Mouse (Mus musculus) midbrain, embryonic 16.5 days (tissue): ENCODE measurements at regions not wholly inside any gene's neighbourhood (a gene's known extent, or its start where the extent isn't known, plus 50 kb on each side); places are given as distances from the start of the nearest gene placed in this dataset.

Experiments used
- ATAC-seq: fragments of 200-750 bp; cut with Nextera tagmentation; 2 replicates; pipeline ENCODE4 v1.8.0; 2017; ENCODE audit warnings: moderate TSS enrichment
- H3K27ac ChIP-seq: fragments of 300-500 bp; sonication (generic); 2 replicates; pipeline ENCODE4 v1.5.1; 2014; ENCODE audit warnings: mild to moderate bottlenecking, low read length, mixed read lengths
- H3K27me3 ChIP-seq: fragments of 300-500 bp; sonication (generic); 2 replicates; pipeline ENCODE4 v1.6.1; 2014; ENCODE audit warnings: low read depth, low read length, mixed read lengths; ENCODE audit not compliant: control insufficient read depth, insufficient read depth
- H3K36me3 ChIP-seq: fragments of 300-500 bp; sonication (generic); 2 replicates; pipeline ENCODE4 v1.6.1; 2014; ENCODE audit warnings: mild to moderate bottlenecking, low read length, moderate library complexity, mixed read lengths; ENCODE audit not compliant: control insufficient read depth, insufficient read depth
- H3K4me1 ChIP-seq: fragments of 300-500 bp; sonication (generic); 2 replicates; pipeline ENCODE4 v1.6.1; 2014; ENCODE audit warnings: mild to moderate bottlenecking, low read length, mixed read lengths; ENCODE audit not compliant: control insufficient read depth, insufficient read depth
- H3K4me2 ChIP-seq: fragments of 300-500 bp; sonication (generic); 2 replicates; pipeline ENCODE4 v1.6.1; 2014; ENCODE audit warnings: mild to moderate bottlenecking, low read length, mixed read lengths
- H3K4me3 ChIP-seq: fragments of 300-500 bp; sonication (generic); 2 replicates; pipeline ENCODE4 v1.5.1; 2014; ENCODE audit warnings: low read depth, mild to moderate bottlenecking, low read length, moderate library complexity, mixed read lengths
- H3K9ac ChIP-seq: fragments of 300-500 bp; sonication (generic); 2 replicates; pipeline ENCODE4 v1.6.1; 2014; ENCODE audit warnings: low read depth, low read length, mixed read lengths
- H3K9me3 ChIP-seq: fragments of 300-500 bp; sonication (generic); replicated peaks from 2 replicates; pipeline ENCODE4 v1.6.1; 2014; ENCODE audit warnings: mild to moderate bottlenecking, low read length, mixed read lengths; ENCODE audit not compliant: control insufficient read depth, poor library complexity, severe bottlenecking
- WGBS: fragments of 180-500 bp; shearing (Covaris S2); extraction: QIAGEN DNeasy Blood & Tissue Kit; methylation state at CpG from one replicate; pipeline ENCODE4 v1.1.7; 2014; 5-methylcytosine and 5-hydroxymethylcytosine counted together

DNA sequence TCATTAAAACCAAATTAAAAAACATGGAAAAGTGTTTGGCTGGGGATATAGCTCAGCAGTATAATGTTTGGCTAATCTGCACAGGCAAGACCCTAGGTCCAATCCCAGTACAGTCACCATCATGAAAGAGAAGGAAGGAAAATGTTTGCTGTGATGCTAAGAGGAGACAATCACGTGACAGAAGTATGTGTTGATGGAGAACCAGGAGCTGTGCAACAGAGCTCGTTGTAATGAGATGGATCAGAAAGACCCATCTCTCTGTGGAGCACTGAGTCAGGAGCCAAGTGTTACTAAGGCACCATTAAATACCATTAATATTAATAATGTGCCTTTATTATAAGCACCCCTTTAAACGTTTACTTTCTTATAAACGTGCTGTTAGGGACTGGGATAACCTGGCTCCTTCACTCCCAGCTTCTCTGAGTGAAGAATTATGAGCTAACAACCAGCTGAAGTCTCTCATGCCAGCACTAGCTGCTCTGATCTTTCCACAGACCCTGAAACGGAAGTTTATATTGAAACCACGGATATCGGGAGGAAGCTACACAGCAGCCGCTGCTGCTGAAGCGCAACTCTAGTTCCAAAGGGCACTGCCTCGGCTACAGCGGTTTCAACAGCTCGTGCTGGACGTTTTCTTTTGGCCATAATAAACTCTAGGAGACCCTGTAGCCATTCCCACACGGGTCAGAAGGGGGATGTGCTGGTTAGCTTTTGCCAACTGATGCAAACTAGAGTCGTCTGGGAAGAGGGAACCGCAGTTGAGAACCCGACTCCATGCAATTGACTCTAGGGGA, 167.7 kb downstream of the Tex36 start:
- no peaks in the 10 kb centered on the region for H3K9me3 ChIP-seq
- no peaks in the 10 kb centered on the region for H3K4me1 ChIP-seq
- H3K4me3 ChIP-seq = no peak overlapping the region
- 81% methylated on average over 17 of the region's 17 CpGs for WGBS
- no peak for ATAC-seq
- H3K36me3 ChIP-seq = no peaks in the 10 kb centered on the region
- no peak overlapping the region for H3K4me2 ChIP-seq
- no peaks in the 10 kb centered on the region for H3K27me3 ChIP-seq
- H3K9ac ChIP-seq = no peak overlapping the region
- no peak overlapping the region for H3K27ac ChIP-seq

DNA sequence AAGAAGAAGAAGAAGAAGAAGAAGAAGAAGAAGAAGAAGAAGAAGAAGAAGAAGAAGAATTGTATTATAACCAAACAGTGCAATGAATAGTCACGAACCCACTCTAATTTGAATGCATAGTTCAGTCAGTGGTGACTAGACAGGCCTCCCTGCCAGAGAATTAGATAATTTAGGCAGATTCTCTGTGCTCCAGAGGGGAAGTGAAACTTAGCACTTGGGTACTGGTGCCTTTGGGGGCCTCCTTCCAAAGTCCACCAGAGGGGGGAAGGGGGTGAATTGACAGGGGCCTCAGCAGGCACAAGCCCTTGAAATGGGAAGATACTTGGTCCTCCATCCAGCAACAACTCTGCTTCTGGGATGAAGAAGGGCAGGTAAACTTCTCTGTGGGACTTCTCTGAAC, 169.6 kb downstream of the Tex36 start:
- 92% methylated on average over 1 of the region's 1 CpGs for WGBS
- Histone ChIP-seq H3K27ac (no peak overlapping the region), H3K4me3 (no peak overlapping the region), H3K36me3 (no peaks in the 10 kb centered on the region), H3K4me1 (no peaks in the 10 kb centered on the region), H3K9ac (no peak overlapping the region), H3K9me3 (no peaks in the 10 kb centered on the region), H3K27me3 (no peaks in the 10 kb centered on the region), H3K4me2 (no peak overlapping the region)
- no peak for ATAC-seq

DNA sequence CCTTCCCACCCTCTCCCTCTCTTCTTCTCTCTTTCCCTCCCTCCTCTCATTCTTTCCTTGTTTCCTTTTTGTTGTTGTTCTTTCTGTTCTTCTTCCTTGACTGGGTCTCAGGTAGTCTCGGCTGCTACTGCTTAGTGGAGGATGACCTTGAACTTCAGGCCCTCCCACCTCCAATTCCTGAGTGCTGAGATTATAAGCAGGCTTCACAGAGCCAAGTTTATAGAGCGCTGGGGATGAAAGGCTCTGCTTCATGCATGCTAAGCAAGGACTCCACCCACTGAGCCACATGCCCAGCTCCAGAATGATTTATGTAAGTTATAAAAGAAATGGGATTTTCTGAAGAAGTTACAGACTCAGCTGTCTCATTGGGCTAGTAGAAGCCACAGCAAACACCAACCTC, 199.9 kb downstream of the Tex36 start:
- Histone ChIP-seq H3K9ac (no peak overlapping the region), H3K27me3 (no peaks in the 10 kb centered on the region), H3K4me2 (no peak overlapping the region), H3K27ac (no peak overlapping the region), H3K36me3 (no peaks in the 10 kb centered on the region), H3K4me1 (no peaks in the 10 kb centered on the region), H3K9me3 (no peaks in the 10 kb centered on the region), H3K4me3 (no peak overlapping the region)
- 54% methylated on average over 2 of the region's 2 CpGs for WGBS
- no peak for ATAC-seq

DNA sequence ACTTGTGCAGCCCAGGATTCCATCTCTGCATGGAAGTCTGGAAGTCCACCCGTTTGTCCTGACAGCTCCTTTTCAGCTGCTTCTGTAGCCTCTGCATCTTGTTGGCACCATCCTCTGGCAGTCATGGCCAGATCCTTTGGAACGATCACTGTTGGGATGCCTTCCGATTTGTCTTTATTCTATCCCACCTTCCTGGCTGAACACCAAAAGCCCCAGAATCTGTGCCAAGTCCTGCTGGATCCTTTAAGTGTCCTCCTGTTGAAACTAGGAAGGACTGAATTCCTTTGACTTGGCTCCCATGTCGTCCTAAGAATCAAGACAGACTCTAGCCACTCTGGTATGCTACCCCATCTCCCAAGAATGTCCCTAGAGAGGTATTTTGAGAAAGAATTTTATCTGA, 201.3 kb downstream of the Tex36 start:
- H3K27me3 ChIP-seq = no peaks in the 10 kb centered on the region
- no peak for ATAC-seq
- WGBS = 76% methylated on average over 4 of the region's 4 CpGs
- no peak overlapping the region for H3K9ac ChIP-seq
- no peaks in the 10 kb centered on the region for H3K36me3 ChIP-seq
- no peaks in the 10 kb centered on the region for H3K4me1 ChIP-seq
- no peaks in the 10 kb centered on the region for H3K9me3 ChIP-seq
- H3K27ac ChIP-seq = no peak overlapping the region
- no peak overlapping the region for H3K4me3 ChIP-seq
- no peak overlapping the region for H3K4me2 ChIP-seq

DNA sequence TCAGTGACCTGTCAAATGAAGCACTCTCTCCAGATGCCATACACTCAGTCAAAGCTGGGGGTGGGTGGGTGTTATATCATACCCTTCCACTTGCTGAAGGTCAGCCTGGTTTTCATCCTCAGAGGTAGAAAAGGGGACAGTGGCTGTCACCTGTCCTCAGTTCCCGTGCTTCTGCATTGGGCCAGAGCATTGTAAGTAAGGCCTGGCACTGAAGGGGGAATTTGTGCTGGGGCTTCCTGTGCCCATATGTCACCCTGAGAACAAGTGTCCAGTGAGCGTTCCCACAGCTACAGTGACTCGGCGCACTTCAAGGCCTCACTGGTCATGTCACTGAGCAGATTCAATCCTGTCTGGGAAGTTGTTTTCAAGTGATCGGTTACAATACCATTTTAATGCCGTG, 213.2 kb downstream of the Tex36 start:
- no peaks in the 10 kb centered on the region for H3K27me3 ChIP-seq
- H3K4me1 ChIP-seq = no peaks in the 10 kb centered on the region
- ATAC-seq = no peak
- no peak overlapping the region for H3K4me2 ChIP-seq
- H3K27ac ChIP-seq = no peak overlapping the region
- no peak overlapping the region for H3K9ac ChIP-seq
- H3K9me3 ChIP-seq = no peaks in the 10 kb centered on the region
- no peak overlapping the region for H3K4me3 ChIP-seq
- WGBS = 93% methylated on average over 6 of the region's 6 CpGs
- no peaks in the 10 kb centered on the region for H3K36me3 ChIP-seq

DNA sequence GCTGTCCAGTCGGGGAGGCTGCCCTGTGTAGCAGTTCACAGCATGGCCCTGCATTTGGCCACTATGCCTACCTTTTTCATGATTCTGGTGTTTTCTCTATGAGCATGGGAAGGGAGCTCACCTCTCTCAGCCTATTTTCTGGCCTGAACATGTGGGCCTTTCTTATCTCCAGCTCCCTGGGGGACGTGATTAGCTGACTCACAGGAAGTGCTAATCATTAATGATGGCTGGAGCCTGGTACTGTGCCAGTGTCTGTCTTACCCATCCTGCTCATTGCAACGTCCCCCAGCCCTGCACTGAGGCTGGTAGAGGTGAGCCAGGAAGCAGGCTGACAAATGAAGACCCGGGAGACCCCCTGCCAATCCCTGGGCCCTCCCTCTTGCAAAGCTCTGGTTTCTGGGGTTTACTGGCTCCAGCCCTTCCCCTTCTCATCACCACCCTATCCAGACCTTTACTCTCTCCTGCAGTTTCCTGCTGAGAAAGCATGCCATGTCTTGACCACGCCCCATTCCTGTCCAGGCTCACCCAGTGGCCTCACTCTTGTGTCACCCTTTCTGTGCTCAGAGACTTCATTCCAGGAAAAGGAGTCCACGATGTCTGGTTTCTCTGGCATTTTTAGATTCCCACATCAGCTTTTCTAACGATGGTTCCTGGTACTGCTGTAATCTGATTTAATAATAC, 219.8 kb downstream of the Tex36 start:
- H3K4me3 ChIP-seq = no peak overlapping the region
- no peaks in the 10 kb centered on the region for H3K36me3 ChIP-seq
- H3K27ac ChIP-seq = no peak overlapping the region
- no peak overlapping the region for H3K9ac ChIP-seq
- no peaks in the 10 kb centered on the region for H3K4me1 ChIP-seq
- no peaks in the 10 kb centered on the region for H3K27me3 ChIP-seq
- WGBS = 73% methylated on average over 7 of the region's 7 CpGs
- H3K9me3 ChIP-seq = no peaks in the 10 kb centered on the region
- H3K4me2 ChIP-seq = no peak overlapping the region
- no peak for ATAC-seq

DNA sequence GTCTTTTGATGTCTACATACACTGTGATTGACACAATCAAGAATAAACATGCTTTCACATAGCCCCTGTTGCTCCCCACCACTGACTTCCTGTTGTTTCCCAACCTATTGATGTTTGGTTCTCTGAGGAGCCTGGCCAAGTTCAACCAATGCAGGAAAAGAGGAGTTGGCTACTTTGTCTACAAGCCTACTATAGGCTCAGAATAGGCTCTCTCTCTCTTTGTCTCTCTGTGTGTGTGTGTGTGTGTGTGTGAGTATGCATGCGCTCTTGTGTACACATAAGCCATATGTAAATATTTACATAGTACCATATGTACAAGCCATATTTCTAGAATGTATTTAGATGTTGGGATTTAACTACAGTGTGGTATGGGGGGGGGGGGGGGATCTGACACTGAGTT, 222.6 kb downstream of the Tex36 start:
- no peak for ATAC-seq
- no peaks in the 10 kb centered on the region for H3K4me1 ChIP-seq
- no peak overlapping the region for H3K4me2 ChIP-seq
- no peaks in the 10 kb centered on the region for H3K9me3 ChIP-seq
- no peaks in the 10 kb centered on the region for H3K36me3 ChIP-seq
- H3K27me3 ChIP-seq = no peaks in the 10 kb centered on the region
- no peak overlapping the region for H3K4me3 ChIP-seq
- H3K27ac ChIP-seq = no peak overlapping the region
- WGBS = 95% methylated on average over 1 of the region's 1 CpGs
- H3K9ac ChIP-seq = no peak overlapping the region

DNA sequence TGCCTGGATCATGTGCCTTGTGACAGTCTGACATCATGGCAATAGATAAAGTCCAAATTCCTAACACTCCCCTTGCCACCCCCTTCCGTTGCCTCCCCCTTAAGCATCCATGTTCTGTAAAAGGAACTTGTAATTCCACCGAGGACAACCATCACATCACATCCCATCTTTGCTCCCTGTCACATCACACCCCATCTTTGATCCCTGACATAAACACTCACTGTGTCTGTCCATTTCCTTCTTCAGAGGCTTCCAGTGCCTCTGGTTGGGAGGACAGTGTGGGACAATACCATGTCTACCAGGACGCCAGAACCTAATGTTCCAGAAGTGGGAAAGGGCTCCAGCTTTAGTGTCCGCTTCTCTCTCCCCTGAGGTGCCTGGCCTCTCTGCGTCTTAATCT, 223.6 kb downstream of the Tex36 start:
- WGBS = 91% methylated on average over 5 of the region's 5 CpGs
- Histone ChIP-seq H3K36me3 (no peaks in the 10 kb centered on the region), H3K27me3 (no peaks in the 10 kb centered on the region), H3K4me1 (no peaks in the 10 kb centered on the region), H3K27ac (no peak overlapping the region), H3K4me2 (no peak overlapping the region), H3K9ac (no peak overlapping the region), H3K9me3 (no peaks in the 10 kb centered on the region), H3K4me3 (no peak overlapping the region)
- ATAC-seq = no peak

DNA sequence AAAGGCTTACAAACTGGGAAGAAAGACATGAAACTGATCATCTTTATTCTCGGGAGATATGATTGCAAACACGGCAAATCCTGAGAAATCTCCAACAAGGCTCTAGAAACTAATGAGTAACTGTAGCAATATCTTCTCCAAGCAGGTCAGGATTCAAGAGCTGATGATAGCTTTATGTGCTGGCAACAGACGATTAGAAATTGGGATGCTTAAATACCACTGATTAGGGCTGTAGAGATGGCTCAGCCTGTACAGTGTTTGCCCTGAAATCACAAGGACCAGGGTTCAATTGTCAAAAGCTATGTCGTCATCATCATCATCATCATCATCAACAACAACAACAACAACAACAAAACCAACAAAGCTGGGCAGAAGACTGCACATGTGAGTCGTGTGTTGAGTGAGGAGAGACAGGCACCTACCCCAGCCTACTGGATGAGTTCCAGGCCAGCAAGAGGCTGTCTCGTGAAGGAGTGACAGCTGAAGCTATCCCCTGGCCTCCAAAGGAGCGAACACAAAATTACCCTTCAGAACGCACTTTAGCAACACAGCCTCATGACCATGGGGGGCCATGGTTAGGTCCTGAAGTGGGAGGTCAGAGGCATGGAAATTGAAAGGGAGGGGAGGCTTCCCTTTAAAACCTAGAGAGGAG, 225.0 kb downstream of the Tex36 start:
- H3K36me3 ChIP-seq = no peaks in the 10 kb centered on the region
- no peak for ATAC-seq
- H3K4me1 ChIP-seq = no peaks in the 10 kb centered on the region
- no peaks in the 10 kb centered on the region for H3K27me3 ChIP-seq
- no peak overlapping the region for H3K4me3 ChIP-seq
- 60% methylated on average over 8 of the region's 8 CpGs for WGBS
- H3K4me2 ChIP-seq = no peak overlapping the region
- no peak overlapping the region for H3K9ac ChIP-seq
- H3K27ac ChIP-seq = no peak overlapping the region
- no peaks in the 10 kb centered on the region for H3K9me3 ChIP-seq
